Mouse (Mus musculus): ENCODE data around the gene Snd1.

Snd1 gene

GRCm38 (mm10) chr6:28536464-28536863 is 61.5 kb downstream of the Snd1 start:
- in situ Hi-C loops (cut with MboI, MseI), result loop anchor here (5.0 to 10.0 kb wide), 2 partner anchors 348 to 361 kb away; no protein-coding TSS in a partner anchor

GRCm38 (mm10) chr6:28537851-28538527 is 63.0 kb downstream of the Snd1 start:
- in situ Hi-C loops (cut with MboI, MseI), result loop anchor here (5.0 to 10.0 kb wide), 2 partner anchors 347 to 359 kb away; no protein-coding TSS in a partner anchor

GRCm38 (mm10) chr6:28542298-28542701 is 67.4 kb downstream of the Snd1 start:
- in situ Hi-C loops (cut with MboI, MseI), result loop anchor here in 1 of 2 experiments (10.0 kb wide), 1 partner anchor 583 kb away; no protein-coding TSS in a partner anchor

GRCm38 (mm10) chr6:28546943-28547342 is 72.0 kb downstream of the Snd1 start:
- in situ Hi-C loops (cut with MboI, MseI), result loop anchor here in 1 of 2 experiments (10.0 kb wide), 1 partner anchor 578 kb away; no protein-coding TSS in a partner anchor

- in situ Hi-C loops (cut with MboI, MseI), result loop anchor here in 1 of 2 experiments (10.0 kb wide), 1 partner anchor 575 kb away; no protein-coding TSS in a partner anchor
Measured at GRCm38 (mm10) chr6:28549374-28549773, 74.4 kb downstream of the Snd1 start.

- in situ Hi-C loops (cut with MboI, MseI), result no loop called here
Measured at GRCm38 (mm10) chr6:28550255-28551004, 75.5 kb downstream of the Snd1 start.

GRCm38 (mm10) chr6:28554470-28554869 is 79.5 kb downstream of the Snd1 start:
- in situ Hi-C loops (cut with MboI, MseI), result no loop called here

GRCm38 (mm10) chr6:28555002-28555401 is 80.1 kb downstream of the Snd1 start:
- in situ Hi-C loops (cut with MboI, MseI), result no loop called here

- in situ Hi-C loops (cut with MboI, MseI), result no loop called here
Measured at GRCm38 (mm10) chr6:28555428-28555827, 80.5 kb downstream of the Snd1 start.

- in situ Hi-C loops (cut with MboI, MseI), result no loop called here
Measured at GRCm38 (mm10) chr6:28557728-28558127, 82.8 kb downstream of the Snd1 start.

GRCm38 (mm10) chr6:28559419-28559818 is 84.5 kb downstream of the Snd1 start:
- in situ Hi-C loops (cut with MboI, MseI), result no loop called here

GRCm38 (mm10) chr6:28561291-28561995 is 86.5 kb downstream of the Snd1 start:
- in situ Hi-C loops (cut with MboI, MseI), result no loop called here

GRCm38 (mm10) chr6:28562323-28563044 is 87.5 kb downstream of the Snd1 start:
- in situ Hi-C loops (cut with MboI, MseI), result no loop called here

GRCm38 (mm10) chr6:28567978-28568377 is 93.0 kb downstream of the Snd1 start:
- in situ Hi-C loops (cut with MboI, MseI), result no loop called here

- in situ Hi-C loops (cut with MboI, MseI), result no loop called here
Measured at GRCm38 (mm10) chr6:28571946-28572345, 97.0 kb downstream of the Snd1 start.

GRCm38 (mm10) chr6:28572991-28573759 is 98.2 kb downstream of the Snd1 start:
- in situ Hi-C loops (cut with MboI, MseI), result no loop called here

- in situ Hi-C loops (cut with MboI, MseI), result no loop called here
Measured at GRCm38 (mm10) chr6:28576356-28577264, 101.7 kb downstream of the Snd1 start.

- in situ Hi-C loops (cut with MboI, MseI), result loop anchor here in 1 of 2 experiments (5.0 kb wide), 1 partner anchor 34 kb away; no protein-coding TSS in a partner anchor
Measured at GRCm38 (mm10) chr6:28582847-28583246, 107.9 kb downstream of the Snd1 start.

GRCm38 (mm10) chr6:28583399-28583798 is 108.5 kb downstream of the Snd1 start:
- in situ Hi-C loops (cut with MboI, MseI), result loop anchor here in 1 of 2 experiments (5.0 kb wide), 1 partner anchor 34 kb away; no protein-coding TSS in a partner anchor
